Mouse (Mus musculus) yolk sac, embryonic 10.5 days (tissue): ENCODE results near the gene Cacng6.

ENCODE experiments used
- DNase-seq: peaks from one replicate; pipeline ENCODE4 v3.0.0-alpha.2; 2017; ENCODE audit warnings: low spot score

Cacng6 gene

GRCm38 (mm10) chr7:3463306-3463705 lies 39.3 kb downstream of the Cacng6 start:
- no peak for DNase-seq

DNA sequence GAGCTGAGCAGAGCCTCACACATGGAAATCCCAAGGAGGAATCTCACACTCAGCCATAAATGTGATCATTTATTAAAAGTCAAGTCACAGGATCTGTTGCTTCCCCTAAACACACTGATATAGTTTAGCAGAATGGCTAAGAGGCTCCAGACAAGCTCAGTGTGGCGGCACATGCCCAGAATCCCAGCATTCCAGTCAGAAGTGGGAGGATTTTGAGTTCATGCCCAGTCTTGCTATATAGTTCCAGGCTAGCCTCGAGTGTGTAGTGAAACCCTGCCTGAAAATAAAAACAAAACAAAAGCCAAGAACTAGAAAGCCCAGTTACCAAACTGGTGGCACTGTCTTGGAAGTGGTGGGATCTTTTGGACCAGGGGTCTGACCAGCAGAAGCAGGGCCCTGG lies 44.6 kb downstream of the Cacng6 start:
- no peak for DNase-seq

- DNase-seq = no peak
Observed at GRCm38 (mm10) chr7:3472774-3473173, 48.8 kb downstream of the Cacng6 start.

DNA sequence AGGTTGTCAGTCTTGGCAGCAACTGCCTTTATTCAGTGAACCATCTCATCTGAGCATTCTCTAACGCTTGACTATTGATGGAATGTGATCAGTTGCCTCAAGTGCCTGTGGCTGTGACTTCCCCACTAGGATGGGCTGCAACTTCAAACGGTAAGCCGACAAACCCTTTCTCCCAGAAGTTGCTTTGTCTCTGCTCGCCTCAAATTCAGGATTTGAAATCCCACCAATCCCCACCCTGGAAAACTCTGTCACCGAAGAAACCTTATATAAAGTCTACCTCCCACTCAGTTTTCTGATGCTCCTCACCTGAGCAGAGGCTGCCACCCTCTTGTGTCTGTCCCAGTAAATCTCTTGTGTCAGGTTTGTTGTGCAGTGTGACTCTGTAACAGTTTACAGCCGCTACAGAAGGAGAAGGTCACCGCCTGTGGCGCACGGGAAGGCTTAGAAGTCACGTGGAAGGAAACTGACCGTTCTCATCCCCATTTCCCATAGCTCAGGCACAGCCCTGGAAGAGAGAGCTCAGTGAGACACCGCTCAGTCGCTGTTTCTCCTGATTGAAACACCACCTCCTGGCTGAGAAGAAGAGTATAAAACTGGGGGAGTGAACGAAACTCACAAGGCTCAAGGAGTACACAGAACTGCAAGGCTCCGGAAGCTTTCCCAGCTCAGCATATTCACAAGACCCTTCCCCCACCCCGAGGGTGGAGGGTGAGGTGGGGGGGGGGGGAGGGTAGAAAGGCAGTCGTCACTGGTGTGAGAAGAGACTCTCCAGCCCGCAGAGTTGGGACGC lies 50.5 kb downstream of the Cacng6 start:
- peak; percentile 36 for DNase-seq

DNA sequence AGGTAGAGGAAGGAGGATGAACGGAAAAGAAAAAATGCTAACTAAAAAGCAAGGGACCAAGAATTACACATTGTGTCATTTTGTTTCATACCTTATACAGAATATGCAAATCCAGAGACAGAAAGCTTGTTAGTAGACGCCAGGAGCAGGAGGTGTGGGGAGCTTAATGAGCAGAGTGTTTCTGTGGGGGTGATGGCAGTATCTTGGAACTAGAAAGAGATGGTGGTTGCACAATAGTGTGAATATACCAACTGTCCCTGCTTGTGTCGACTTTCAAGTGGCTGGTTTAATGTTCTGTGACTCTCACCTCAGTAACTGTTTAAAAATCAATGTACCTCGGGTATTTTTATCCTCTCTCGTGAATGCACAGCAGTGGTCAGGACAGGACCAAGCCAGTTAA lies 52.7 kb downstream of the Cacng6 start:
- no peak for DNase-seq

DNA sequence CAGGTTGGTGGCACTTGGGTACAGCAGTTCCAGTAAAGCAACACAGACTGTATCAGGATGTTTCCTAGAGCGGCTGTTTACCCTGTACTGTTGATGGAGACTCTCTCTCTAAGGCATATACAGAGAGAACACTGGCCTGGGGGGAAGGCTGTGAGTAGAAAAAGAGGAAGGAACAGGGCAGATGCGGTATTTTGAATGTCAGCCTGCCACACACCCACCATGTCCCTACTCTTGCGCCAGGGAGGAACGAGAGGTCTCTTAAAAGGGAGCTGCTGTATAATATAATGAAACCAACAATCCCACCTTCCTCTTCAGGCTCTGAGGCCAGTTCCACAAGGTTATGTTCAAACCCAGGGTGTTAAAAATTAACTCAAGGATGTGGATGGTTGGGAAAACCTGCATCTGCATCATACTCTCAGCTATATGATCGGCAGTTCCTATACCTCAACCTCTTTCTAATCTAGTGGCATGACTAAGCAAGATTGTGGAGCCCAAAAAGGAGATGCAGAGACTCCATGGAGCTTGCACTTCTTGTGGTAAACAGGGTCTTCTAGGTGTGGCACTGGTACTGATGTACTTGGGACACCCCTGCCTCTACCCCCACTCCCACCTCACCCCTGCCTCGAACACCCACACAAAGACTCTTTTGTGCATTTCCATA lies 58.1 kb downstream of the Cacng6 start:
- DNase-seq = no peak
